ENCODE assay signal across 10 mouse cellular contexts in the genomic region with DNA sequence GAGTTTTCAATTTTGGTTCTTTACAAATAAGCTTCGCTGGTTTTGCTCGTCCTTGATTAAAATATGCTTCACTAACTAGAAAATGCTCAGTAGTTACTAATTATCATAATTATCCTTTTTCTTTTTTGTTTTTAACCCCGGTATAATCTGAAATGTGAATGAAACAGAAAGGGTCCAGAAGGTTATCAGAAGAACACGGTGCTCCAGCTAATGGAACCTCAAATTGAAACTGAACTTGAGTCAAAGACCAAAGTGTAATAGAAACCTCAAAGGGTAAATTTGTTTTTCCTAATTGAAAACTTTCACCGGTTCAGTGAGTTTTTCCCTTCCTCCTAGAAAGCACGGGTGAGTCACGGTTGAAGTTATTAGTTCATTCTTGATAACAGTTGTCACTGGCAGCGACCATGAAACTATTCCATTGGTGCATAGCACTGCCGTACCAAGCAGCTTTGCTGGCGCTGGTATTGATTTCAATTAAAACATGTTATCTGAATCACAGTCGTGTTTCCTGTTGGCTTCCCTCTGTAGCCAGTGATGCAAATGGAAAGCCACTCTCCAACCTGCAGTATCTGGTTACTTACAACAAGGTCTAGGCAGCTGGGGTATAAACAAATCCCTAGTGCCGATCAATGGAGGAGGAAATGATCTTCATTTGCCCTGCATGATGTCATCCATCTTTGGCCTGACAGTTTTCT.
DNase-seq lines count a peak whose midpoint lies in the region; ATAC-seq and TF ChIP-seq lines count a peak whose summit lies in the region.
"Had no signal": no experiment of that assay in that cellular context is flagged by ENCODE, and none has a peak within 500 bp of the region (broad histone marks: within the 10 kb centered on the region; RNA-seq: fewer than 3 reads in every experiment).

No protein-coding gene starts in this region.

- H3K9ac ChIP-seq in midbrain, postnatal 0 days (replicated peaks; ENCODE audit: low read length, poor library complexity, severe bottlenecking), result no peak overlapping the region
- no peak overlapping the region for H3K9ac ChIP-seq in hindbrain, embryonic 14.5 days
- H3K9ac ChIP-seq in stomach, embryonic 14.5 days (replicated peaks; ENCODE audit: low read depth, low read length), result no peak overlapping the region

- H3K9me3 ChIP-seq in midbrain, postnatal 0 days (ENCODE audit: low read length), result no peaks in the 10 kb centered on the region
- H3K9me3 ChIP-seq in midbrain, embryonic 10.5 days (replicated peaks), result no peaks in the 10 kb centered on the region; the same call in 1 of the 2 replicates
- H3K9me3 ChIP-seq in hindbrain, embryonic 14.5 days (ENCODE audit: control insufficient read depth, low read length), result no peaks in the 10 kb centered on the region
- no peaks in the 10 kb centered on the region for H3K9me3 ChIP-seq in stomach, embryonic 14.5 days (ENCODE audit: control insufficient read depth, low read depth, low read length)

- no peak for TF ChIP-seq CTCF in midbrain, postnatal 0 days (IDR thresholded peaks at IDR 0.05)

- H3K36me3 ChIP-seq in midbrain, postnatal 0 days (ENCODE audit: insufficient read depth, low read length), result no peaks in the 10 kb centered on the region
- H3K36me3 ChIP-seq in midbrain, embryonic 10.5 days, result no peaks in the 10 kb centered on the region
- no peaks in the 10 kb centered on the region for H3K36me3 ChIP-seq in hindbrain, embryonic 14.5 days (replicated peaks; ENCODE audit: control insufficient read depth, insufficient read depth)
- no peaks in the 10 kb centered on the region for H3K36me3 ChIP-seq in stomach, embryonic 14.5 days (ENCODE audit: control insufficient read depth, insufficient read depth, low read length)

- no peaks in the 10 kb centered on the region for H3K27me3 ChIP-seq in midbrain, postnatal 0 days (ENCODE audit: insufficient read depth, low read length)
- no peaks in the 10 kb centered on the region for H3K27me3 ChIP-seq in midbrain, embryonic 10.5 days (ENCODE audit: low read depth, poor library complexity, severe bottlenecking)
- H3K27me3 ChIP-seq in hindbrain, embryonic 14.5 days (ENCODE audit: control insufficient read depth, insufficient read depth, low read length), result no peaks in the 10 kb centered on the region
- no peaks in the 10 kb centered on the region for H3K27me3 ChIP-seq in stomach, embryonic 14.5 days (ENCODE audit: control insufficient read depth, insufficient read depth, low read length)

- H3K4me1 ChIP-seq in midbrain, postnatal 0 days (ENCODE audit: insufficient read depth, low read length), result no peaks in the 10 kb centered on the region
- H3K4me1 ChIP-seq in midbrain, embryonic 10.5 days, result peaks cover 8% of the 10 kb centered on the region; the same call in 1 of the 2 replicates
- no peaks in the 10 kb centered on the region for H3K4me1 ChIP-seq in hindbrain, embryonic 14.5 days (replicated peaks; ENCODE audit: control insufficient read depth, insufficient read depth, low read length)
- H3K4me1 ChIP-seq in stomach, embryonic 14.5 days (ENCODE audit: control insufficient read depth, insufficient read depth, low read length), result no peaks in the 10 kb centered on the region

- H3K4me2 ChIP-seq in midbrain, postnatal 0 days (ENCODE audit: low read depth, low read length, poor library complexity, severe bottlenecking), result no peak overlapping the region
- no peak overlapping the region for H3K4me2 ChIP-seq in hindbrain, embryonic 14.5 days (replicated peaks)
- peak overlapping the region; percentile 14; the same call in 1 of the 2 replicates for H3K4me2 ChIP-seq in stomach, embryonic 14.5 days (replicated peaks; ENCODE audit: low read depth, low read length)

- no peak overlapping the region for H3K4me3 ChIP-seq in midbrain, postnatal 0 days (ENCODE audit: low read depth, low read length)
- no peak overlapping the region for H3K4me3 ChIP-seq in midbrain, embryonic 10.5 days
- H3K4me3 ChIP-seq in hindbrain, embryonic 14.5 days (replicated peaks; ENCODE audit: low read length), result no peak overlapping the region
- no peak overlapping the region for H3K4me3 ChIP-seq in stomach, embryonic 14.5 days (ENCODE audit: low read depth, low read length)

- peak; percentile 51 to 88 for DNase-seq in adrenal gland, adult (ENCODE audit: inconsistent age in 2 of 2, low spot score in 1 of 2)
- DNase-seq in adrenal gland, adult 18-20 months (ENCODE audit: low spot score in 2 of 2), result no peak
- DNase-seq in midbrain, postnatal 0 days (ENCODE audit: low spot score), result peak; percentile 31
- no peak for DNase-seq in midbrain, embryonic 10.5 days (ENCODE audit: low spot score)
- no peak for DNase-seq in hindbrain, embryonic 14.5 days (ENCODE audit: low spot score)
- no peak for DNase-seq in heart, adult 18-20 months
- DNase-seq in left cerebral cortex, adult 8-10 months (ENCODE audit: low spot score in 2 of 2), result no peak
- DNase-seq: cerebellum, adult 11 months; heart, postnatal 14 days had no signal

- no peak overlapping the region for H3K27ac ChIP-seq in midbrain, postnatal 0 days (ENCODE audit: low read depth, low read length)
- H3K27ac ChIP-seq in midbrain, embryonic 10.5 days (replicated peaks), result no peak overlapping the region
- no peak overlapping the region for H3K27ac ChIP-seq in hindbrain, embryonic 14.5 days
- peak overlapping the region; percentile 10; the same call in 1 of the 2 replicates for H3K27ac ChIP-seq in stomach, embryonic 14.5 days (ENCODE audit: low read length)

- 69% methylated on average over 12 of the region's 12 CpGs for WGBS in midbrain, postnatal 0 days
- 78% methylated on average over 12 of the region's 12 CpGs for WGBS in midbrain, embryonic 10.5 days
- WGBS in hindbrain, embryonic 14.5 days, result 61% methylated on average over 12 of the region's 12 CpGs
- WGBS in stomach, embryonic 14.5 days, result 54% methylated on average over 12 of the region's 12 CpGs

- ATAC-seq in midbrain, postnatal 0 days (ENCODE audit: low FRiP score), result no peak
- ATAC-seq in hindbrain, embryonic 14.5 days (ENCODE audit: low FRiP score), result peak; percentile 60; the same call in 1 of the 2 replicates
- ATAC-seq in stomach, embryonic 14.5 days (ENCODE audit: insufficient number of reproducible peaks, insufficient read depth, low FRiP score, low read depth), result no peak

Comparison
In these comparisons a context has a peak if more than half of its experiments do, and no peak if none do; other contexts are left out.
1. DNase-seq: peak in adrenal gland, adult (2 of 2) and midbrain, postnatal 0 days (single experiment); none in adrenal gland, adult 18-20 months (0 of 2), midbrain, embryonic 10.5 days (single experiment), hindbrain, embryonic 14.5 days (single experiment), heart, adult 18-20 months (0 of 2) and left cerebral cortex, adult 8-10 months (0 of 2).